Mouse (Mus musculus) adrenal gland, postnatal 36 days (tissue): ENCODE measurements around the gene Cox7a1. TPM values are rescaled to one million over a fixed set of nuclear protein-coding genes. Genes with fewer than 3 reads are reported as not detected.
A peak's percentile ranks its signal among the peaks of the same experiment; 100 is the strongest.

ENCODE experiments used
- DNase-seq, 2 experiments: peaks; one replicate each; pipeline ENCODE4 v3.0.0; 2021; ENCODE audit warnings: mixed read lengths in 1 of 2
- total RNA-seq, 2 experiments: library from RNA; stranded (reverse); gene quantifications; 2 replicates each; pipeline ENCODE4 v1.2.3; 2021

Cox7a1 gene
- total RNA-seq, 2 experiments from 2014 or later, result 329 to 440 TPM

- no peak for DNase-seq
These were observed 36.0 kb downstream of the Cox7a1 start for GRCm38 (mm10) chr7:30220008-30220356.

- DNase-seq, result peak in 1 of 2 experiments; percentile 45
These were observed 37.5 kb downstream of the Cox7a1 start for GRCm38 (mm10) chr7:30221433-30221832.

GRCm38 (mm10) chr7:30222205-30222604, 38.3 kb downstream of the Cox7a1 start:
- DNase-seq, result no peak

- no peak for DNase-seq
These were observed 40.3 kb downstream of the Cox7a1 start for GRCm38 (mm10) chr7:30224206-30224605.

GRCm38 (mm10) chr7:30231328-30231668, 47.4 kb downstream of the Cox7a1 start:
- DNase-seq, result no peak

- DNase-seq, result peak; percentile 97 to 98
These were observed 47.9 kb downstream of the Cox7a1 start, which contains the start of the genes Polr2i and Tbcb for GRCm38 (mm10) chr7:30231669-30232454. TSS of gene Polr2i (plus strand) at chr7:30231948. TSS of gene Tbcb (minus strand) at chr7:30232272.

GRCm38 (mm10) chr7:30232631-30233148, 48.7 kb downstream of the Cox7a1 start:
- peak; percentile 57 to 74 for DNase-seq

GRCm38 (mm10) chr7:30233387-30233786, 49.4 kb downstream of the Cox7a1 start:
- peak in 1 of 2 experiments; percentile 27 for DNase-seq

- peak in 1 of 2 experiments; percentile 51 for DNase-seq
These were observed 50.4 kb downstream of the Cox7a1 start for GRCm38 (mm10) chr7:30234276-30234858.

GRCm38 (mm10) chr7:30235091-30235490, 51.1 kb downstream of the Cox7a1 start:
- no peak for DNase-seq

GRCm38 (mm10) chr7:30235625-30236024, 51.7 kb downstream of the Cox7a1 start, which contains the start of gene Ovol3:
TSS of gene Ovol3 (minus strand) at chr7:30235725.
- no peak for DNase-seq

Other genes with a start within 250 kb of the Cox7a1 start
- 1 to 10 TPM; 8.2 to 9.2 TPM for gene Zfp74, start 230.1 kb upstream of the Cox7a1 start, total RNA-seq
- gene Zfp568, start 200.2 kb upstream of the Cox7a1 start, total RNA-seq, result 10 to 100 TPM; 12.4 to 13.8 TPM
- gene Zfp14, start 132.8 kb upstream of the Cox7a1 start, total RNA-seq, result 1 to 10 TPM; 3.0 to 3.1 TPM
- gene Zfp82, start 111.2 kb upstream of the Cox7a1 start, total RNA-seq, result 1 to 10 TPM; 1.7 to 2.0 TPM
- not detected for gene Gm26920, start 93.7 kb upstream of the Cox7a1 start, total RNA-seq
- 1 to 10 TPM; 1.8 to 2.8 TPM for gene Zfp566, start 93.6 kb upstream of the Cox7a1 start, total RNA-seq
- gene Zfp260, start 89.4 kb upstream of the Cox7a1 start, total RNA-seq, result 10 to 100 TPM; 35.3 to 41.5 TPM
- 1 to 10 TPM; 4.2 to 5.5 TPM for gene Zfp382, start 62.2 kb upstream of the Cox7a1 start, total RNA-seq
- 10 to 100 TPM; 46.2 to 57.2 TPM for gene Zfp146, start 14.4 kb upstream of the Cox7a1 start, total RNA-seq
- 100 to 1,000 TPM; 587 to 633 TPM for gene Capns1, start 14.7 kb downstream of the Cox7a1 start, total RNA-seq
- 10 to 100 TPM; 69.4 to 76.1 TPM for gene Polr2i, start 47.8 kb downstream of the Cox7a1 start, total RNA-seq
- gene Tbcb, start 48.1 kb downstream of the Cox7a1 start, total RNA-seq, result 10 to 100 TPM; 98.7 to 99.8 TPM
- gene Ovol3, start 51.6 kb downstream of the Cox7a1 start, total RNA-seq, result not detected
- gene Thap8, start 96.0 kb downstream of the Cox7a1 start, total RNA-seq, result under 1 TPM; 0.46 to 0.56 TPM
- 1 to 10 TPM; 4.6 to 5.7 TPM for gene Wdr62, start 96.3 kb downstream of the Cox7a1 start, total RNA-seq
- gene Clip3, start 107.6 kb downstream of the Cox7a1 start, total RNA-seq, result 10 to 100 TPM; 16.6 to 18.3 TPM
- 10 to 100 TPM; 56.9 to 81.3 TPM for gene Alkbh6, start 124.6 kb downstream of the Cox7a1 start, total RNA-seq
- gene Syne4, start 130.7 kb downstream of the Cox7a1 start, total RNA-seq, result 10 to 100 TPM; 21.8 to 49.1 TPM
- gene E130208F15Rik, start 137.6 kb downstream of the Cox7a1 start, total RNA-seq, result 1 to 10 TPM in 1 of 2 experiments, under 1 TPM in 1; 0.93 to 1.3 TPM
- gene Sdhaf1, start 139.8 kb downstream of the Cox7a1 start, total RNA-seq, result 10 to 100 TPM; 13.2 to 16.0 TPM
- gene Lrfn3, start 178.6 kb downstream of the Cox7a1 start, total RNA-seq, result 10 to 100 TPM in 1 of 2 experiments, 1 to 10 TPM in 1; 7.4 to 14.7 TPM
- gene Tyrobp, start 229.6 kb downstream of the Cox7a1 start, total RNA-seq, result 10 to 100 TPM; 22.5 to 35.7 TPM
- 1 to 10 TPM; 1.8 to 2.0 TPM for gene Hcst, start 235.7 kb downstream of the Cox7a1 start, total RNA-seq
- gene Nfkbid, start 237.6 kb downstream of the Cox7a1 start, total RNA-seq, result 1 to 10 TPM in 1 of 2 experiments, under 1 TPM in 1; 0.89 to 1.0 TPM